10 mouse cellular contexts compared by ENCODE assay signal in genomic region chr11:88126306-88126793, GRCm38 (mm10). TPM values are rescaled to one million over a fixed set of nuclear protein-coding genes. Genes with fewer than 3 reads are reported as not detected.
A peak's percentile ranks its signal among the peaks of the same experiment; 100 is the strongest.
DNase-seq lines count a peak whose midpoint lies in the region; ATAC-seq and TF ChIP-seq lines count a peak whose summit lies in the region.
"Had no signal": no experiment of that assay in that cellular context is flagged by ENCODE, and none has a peak within 500 bp of the region (broad histone marks: within the 10 kb centered on the region; RNA-seq: fewer than 3 reads in every experiment).

No protein-coding gene starts in this region.

- intact Hi-C loops in gastrocnemius, adult 2 months (cut with DNase I), result no loop called here
- intact Hi-C loops in gastrocnemius, postnatal 14 days (cut with DNase I; ENCODE audit: low total_unique reads), result no loop called here

- no peak for DNase-seq in gastrocnemius, adult 2 months
- no peak for DNase-seq in gastrocnemius, postnatal 14 days
- DNase-seq in right cerebral cortex, postnatal 10 days (ENCODE audit: low spot score in 2 of 2), result peak; percentile 73 to 77
- DNase-seq in right cerebral cortex, postnatal 25 days, result no peak
- peak; percentile 59 for DNase-seq in retina, embryonic 14.5 days (ENCODE audit: low spot score)
- DNase-seq: gastrocnemius, postnatal 10 days; lung, postnatal 4 days had no signal

- ATAC-seq in limb, embryonic 12.5 days (ENCODE audit: insufficient number of reproducible peaks, insufficient read depth, low FRiP score, low TSS enrichment, low read depth), result no peak
- ATAC-seq in intestine, postnatal 0 days, result no peak
- ATAC-seq in erythroid progenitor cell, adult 5-6 weeks (replicated peaks; ENCODE audit: low FRiP score, poor library complexity, severe bottlenecking), result no peak

- peak overlapping the region; percentile 41 for H3K27ac ChIP-seq in gastrocnemius, adult 2 months
- H3K27ac ChIP-seq in limb, embryonic 12.5 days, result peak overlapping the region; percentile 36
- no peak overlapping the region; the same call in 1 of the 2 replicates for H3K27ac ChIP-seq in intestine, postnatal 0 days (ENCODE audit: low read depth, low read length)

- no peak for TF ChIP-seq CTCF in gastrocnemius, adult 2 months (IDR thresholded peaks at IDR 0.05)
- TF ChIP-seq CTCF in intestine, postnatal 0 days (IDR thresholded peaks at IDR 0.05; ENCODE audit: low read depth), result no peak

- no peak overlapping the region for H3K4me3 ChIP-seq in gastrocnemius, adult 2 months
- no peak overlapping the region for H3K4me3 ChIP-seq in limb, embryonic 12.5 days (replicated peaks)
- H3K4me3 ChIP-seq in intestine, postnatal 0 days (ENCODE audit: low read depth, low read length), result no peak overlapping the region

- H3K27me3 ChIP-seq in limb, embryonic 12.5 days, result no peaks in the 10 kb centered on the region
- H3K27me3 ChIP-seq in intestine, postnatal 0 days (replicated peaks; ENCODE audit: control insufficient read depth, insufficient read depth, low read length), result no peaks in the 10 kb centered on the region

- H3K36me3 ChIP-seq in limb, embryonic 12.5 days, result peaks cover 2% of the 10 kb centered on the region; the same call in 1 of the 2 replicates
- H3K36me3 ChIP-seq in intestine, postnatal 0 days (ENCODE audit: control insufficient read depth, insufficient read depth), result no peaks in the 10 kb centered on the region

- H3K4me1 ChIP-seq in limb, embryonic 12.5 days (replicated peaks), result peaks cover 44% of the 10 kb centered on the region
- H3K4me1 ChIP-seq in intestine, postnatal 0 days (replicated peaks; ENCODE audit: control insufficient read depth, insufficient read depth, low read length), result no peaks in the 10 kb centered on the region

- no peak overlapping the region for H3K9ac ChIP-seq in limb, embryonic 12.5 days (replicated peaks)
- no peak overlapping the region for H3K9ac ChIP-seq in intestine, postnatal 0 days (ENCODE audit: low read depth, low read length)

- H3K4me2 ChIP-seq in limb, embryonic 12.5 days, result no peak overlapping the region
- no peak overlapping the region for H3K4me2 ChIP-seq in intestine, postnatal 0 days (replicated peaks; ENCODE audit: low read depth)

- H3K9me3 ChIP-seq in limb, embryonic 12.5 days, result no peaks in the 10 kb centered on the region
- no peaks in the 10 kb centered on the region for H3K9me3 ChIP-seq in intestine, postnatal 0 days (ENCODE audit: control insufficient read depth)

- WGBS in limb, embryonic 12.5 days, result 34% methylated on average over 5 of the region's 5 CpGs
- 56% methylated on average over 5 of the region's 5 CpGs for WGBS in intestine, postnatal 0 days

RNA-seq across cellular contexts. Expression of gene Cuedc1, which starts 28.5 kb away (rescaled TPM):
- total RNA-seq in gastrocnemius, adult 2 months (2021), result 100 to 1,000 TPM; 101 to 127 TPM
- total RNA-seq in gastrocnemius, postnatal 14 days (2021), result 10 to 100 TPM; 48.5 to 50.0 TPM
- 32.1 and 37.3 TPM in 2 replicates for polyA plus RNA-seq in limb, embryonic 12.5 days (2016; fragmentation: Nextera tagmentation; extraction: Ambion mirVana)
- polyA plus RNA-seq in intestine, postnatal 0 days (2015; fragmentation: Nextera tagmentation; extraction: Ambion mirVana), result 7.1 and 10.1 TPM in 2 replicates
- 0.84 TPM in 1 of 2 replicates, not detected in the other for total RNA-seq in erythroid progenitor cell, adult 5-6 weeks (2015; ENCODE audit: low replicate concordance)
- 0.39 TPM in 1 of 2 replicates, not detected in the other for total RNA-seq in erythroid progenitor cell, adult 5-6 weeks (2017; ENCODE audit: low replicate concordance)

RNA-seq across cellular contexts. Expression of gene Vezf1, which starts 58.3 kb away (rescaled TPM):
- total RNA-seq in gastrocnemius, adult 2 months (2021), result 10 to 100 TPM; 76.5 to 87.2 TPM
- total RNA-seq in gastrocnemius, postnatal 14 days (2021), result 10 to 100 TPM; 39.2 to 43.5 TPM
- 56.0 and 65.8 TPM in 2 replicates for polyA plus RNA-seq in limb, embryonic 12.5 days (2016; fragmentation: Nextera tagmentation; extraction: Ambion mirVana)
- 16.8 and 18.7 TPM in 2 replicates for polyA plus RNA-seq in intestine, postnatal 0 days (2015; fragmentation: Nextera tagmentation; extraction: Ambion mirVana)
- total RNA-seq in erythroid progenitor cell, adult 5-6 weeks (2015; ENCODE audit: low replicate concordance), result 29.6 and 37.3 TPM in 2 replicates
- total RNA-seq in erythroid progenitor cell, adult 5-6 weeks (2017; ENCODE audit: low replicate concordance), result 16.3 and 17.8 TPM in 2 replicates

Comparison
In these comparisons a context has a peak if more than half of its experiments do, and no peak if none do; other contexts are left out.
1. DNase-seq: peak in right cerebral cortex, postnatal 10 days (2 of 2) and retina, embryonic 14.5 days (single experiment); none in gastrocnemius, adult 2 months (single experiment), gastrocnemius, postnatal 14 days (single experiment) and right cerebral cortex, postnatal 25 days (single experiment).
2. RNA of gene Cuedc1, which starts 28.5 kb away (total RNA-seq): 101 to 127 TPM in gastrocnemius, adult 2 months and 48.5 to 50.0 TPM in gastrocnemius, postnatal 14 days; 0.39 to 0.84 TPM in erythroid progenitor cell, adult 5-6 weeks; every median in the first group is over 10 times any median in the second.